Mouse (Mus musculus): ENCODE measurements at regions not wholly inside any gene's neighbourhood (a gene's known extent, or its start where the extent isn't known, plus 50 kb on each side); places are given as distances from the start of the nearest gene placed in this dataset.

DNA sequence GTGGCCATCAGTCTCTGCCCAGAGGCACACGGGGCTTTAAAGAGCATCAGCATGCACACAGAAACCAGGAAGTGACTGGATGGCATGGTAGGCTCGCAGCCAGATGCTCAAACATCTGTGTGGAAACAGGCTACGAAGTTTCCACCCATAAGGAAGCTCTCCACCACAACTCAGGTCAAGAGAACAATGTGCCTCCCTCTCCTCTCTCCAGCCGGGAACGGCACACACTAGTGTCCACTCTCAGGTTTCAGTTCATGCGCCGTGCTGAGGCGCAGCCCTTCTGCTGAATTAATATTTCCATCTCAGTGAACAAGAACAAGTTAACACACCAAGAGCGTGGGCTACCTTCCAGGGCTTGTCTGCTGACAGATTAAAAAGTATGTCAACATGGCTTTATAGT is 375.4 kb upstream of the Jarid2 start:
- TF ChIP-seq POLR2A (IDR thresholded peaks at IDR 0.05; ENCODE audit: low read depth, low read length), result no peak
- no peak for TF ChIP-seq CTCF (IDR thresholded peaks at IDR 0.05; ENCODE audit: extremely low read depth, insufficient read length, insufficient replicate concordance, low read depth, low read length)

Data from small intestine, adult 2 months (tissue).